Mouse (Mus musculus) brain, embryonic 14.5 days (tissue): Measurements from ENCODE around the gene Rab22a.

ENCODE experiments used
- CTCF ChIP-seq: fragments of 200-500 bp; IDR thresholded peaks from 2 replicates; pipeline ENCODE4 v1.5.1; 2012; ENCODE audit warnings: inconsistent platforms, mild to moderate bottlenecking, moderate library complexity, borderline replicate concordance; ENCODE audit not compliant: insufficient read depth, insufficient read length; ENCODE audit errors: extremely low read depth
- POLR2A ChIP-seq: fragments of 200-500 bp; IDR thresholded peaks from 2 replicates; pipeline ENCODE4 v1.6.1; 2012; ENCODE audit warnings: mild to moderate bottlenecking, inconsistent platforms, borderline replicate concordance; ENCODE audit not compliant: poor library complexity, insufficient read depth, insufficient read length, severe bottlenecking; ENCODE audit errors: extremely low read depth

DNA sequence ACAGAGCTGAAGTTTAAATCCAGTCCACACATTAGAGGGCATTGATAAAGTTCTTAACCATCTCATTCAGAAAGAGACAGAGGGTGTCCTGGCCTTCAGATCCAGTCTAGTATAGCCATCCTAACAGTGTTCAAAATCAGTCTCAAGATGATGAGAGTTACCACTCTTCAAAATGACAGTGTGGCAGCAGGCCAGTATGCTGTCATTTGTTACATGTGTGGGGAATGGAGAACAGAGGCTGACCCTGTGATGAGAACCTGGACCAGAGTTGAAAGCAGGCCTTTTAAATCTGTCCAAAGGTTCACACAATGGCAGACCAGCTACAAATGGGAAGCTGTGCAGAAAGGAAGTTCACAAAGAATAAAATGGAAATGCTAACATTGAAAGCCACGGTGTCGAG, 33.1 kb downstream of the Rab22a start:
- TF ChIP-seq CTCF: no peak
- TF ChIP-seq POLR2A: no peak
